Mouse (Mus musculus): ENCODE measurements around the gene Cog7. TPM values are rescaled to one million over a fixed set of nuclear protein-coding genes. Genes with fewer than 3 reads are reported as not detected.

The Cog7 gene
- polyA plus RNA-seq, 1 experiment from 2014 or later = 19.9 TPM

DNA sequence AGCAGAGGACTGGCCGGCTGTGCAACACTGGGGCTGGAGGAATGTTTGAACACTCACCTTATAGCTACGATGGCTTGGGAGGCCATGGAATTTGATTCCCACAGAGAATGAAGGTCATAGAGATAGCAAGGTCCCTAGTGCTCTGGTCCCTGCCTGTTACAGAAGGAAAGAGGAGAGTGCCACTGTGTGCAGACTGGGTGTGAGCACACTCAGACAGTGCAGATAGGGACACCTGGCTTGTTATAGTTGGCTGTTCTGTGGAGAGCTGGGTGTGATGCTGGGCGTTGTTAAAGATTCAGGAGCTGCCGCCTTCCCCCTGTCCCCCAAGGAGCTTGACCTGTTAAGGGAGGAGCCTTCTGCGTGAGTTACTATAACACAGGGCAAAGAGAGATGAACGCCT lies 84.8 kb downstream of the Cog7 start:
- H3K36me3 ChIP-seq (ENCODE audit: control insufficient read depth, insufficient read depth) = no peaks in the 10 kb centered on the region
- WGBS = 39% methylated on average over 6 of the region's 6 CpGs

DNA sequence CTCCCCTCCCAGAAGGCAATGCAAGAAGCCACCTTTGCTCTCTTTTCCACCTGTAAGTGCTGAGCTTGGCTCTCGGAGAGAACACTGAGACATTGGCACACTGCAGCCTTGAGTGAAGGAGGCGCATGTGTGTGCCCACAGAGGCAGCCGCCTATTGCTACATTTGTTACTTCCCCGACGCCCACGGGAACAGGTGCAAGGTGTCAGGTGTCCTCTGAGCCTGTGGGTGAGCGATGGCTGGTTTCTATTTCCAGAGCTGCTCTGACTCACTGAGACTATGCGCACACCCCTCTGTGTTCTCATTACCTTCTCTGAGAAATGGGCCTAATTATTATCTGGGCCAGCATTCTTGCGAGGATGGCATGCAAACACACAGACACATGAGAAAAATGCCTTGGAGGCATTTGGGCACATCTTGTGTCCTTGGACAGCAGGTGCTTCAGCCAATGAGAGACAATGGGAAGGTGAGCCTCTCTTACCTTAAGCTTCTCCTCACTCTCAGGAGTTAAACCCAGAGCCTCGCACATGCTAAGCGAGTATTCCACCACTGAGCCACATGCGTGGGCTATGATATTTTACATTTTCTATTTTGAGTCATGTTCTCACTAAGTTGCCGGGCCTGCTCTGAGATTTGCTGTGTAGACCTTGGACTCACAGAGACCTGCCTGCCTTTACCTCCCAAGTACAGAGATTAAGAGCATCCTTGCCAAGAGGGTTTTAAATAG lies 90.7 kb downstream of the Cog7 start:
- 81% methylated on average over 13 of the region's 13 CpGs for WGBS
- no peaks in the 10 kb centered on the region for H3K4me1 ChIP-seq (ENCODE audit: control insufficient read depth, insufficient read depth, low read length)
- H3K27me3 ChIP-seq (ENCODE audit: control insufficient read depth, insufficient read depth, low read length) = no peaks in the 10 kb centered on the region
- no peaks in the 10 kb centered on the region; the same call in 1 of the 2 replicates for H3K9me3 ChIP-seq (replicated peaks; ENCODE audit: control insufficient read depth, low read length)
- H3K27ac ChIP-seq (ENCODE audit: low read length) = no peak overlapping the region
- no peak for ATAC-seq (replicated peaks; ENCODE audit: extremely low read depth, insufficient read depth, low FRiP score)
- H3K4me2 ChIP-seq (ENCODE audit: low read depth, low read length) = no peak overlapping the region
- H3K4me3 ChIP-seq (ENCODE audit: low read length) = no peak overlapping the region
- H3K9ac ChIP-seq (ENCODE audit: low read length) = no peak overlapping the region
- H3K36me3 ChIP-seq (ENCODE audit: control insufficient read depth, insufficient read depth) = no peaks in the 10 kb centered on the region

More for the DNA sequence above, 84.8 kb downstream of the Cog7 start:
- Histone ChIP-seq H3K27ac (ENCODE audit: low read length) (no peak overlapping the region), H3K4me1 (ENCODE audit: control insufficient read depth, insufficient read depth, low read length) (no peaks in the 10 kb centered on the region), H3K4me3 (ENCODE audit: low read length) (no peak overlapping the region), H3K4me2 (ENCODE audit: low read depth, low read length) (no peak overlapping the region), H3K9ac (ENCODE audit: low read length) (no peak overlapping the region), H3K27me3 (ENCODE audit: control insufficient read depth, insufficient read depth, low read length) (peaks cover 5% of the 10 kb centered on the region), H3K9me3 (replicated peaks; ENCODE audit: control insufficient read depth, low read length) (no peaks in the 10 kb centered on the region; the same call in 1 of the 2 replicates)
- no peak for ATAC-seq (replicated peaks; ENCODE audit: extremely low read depth, insufficient read depth, low FRiP score)

DNA sequence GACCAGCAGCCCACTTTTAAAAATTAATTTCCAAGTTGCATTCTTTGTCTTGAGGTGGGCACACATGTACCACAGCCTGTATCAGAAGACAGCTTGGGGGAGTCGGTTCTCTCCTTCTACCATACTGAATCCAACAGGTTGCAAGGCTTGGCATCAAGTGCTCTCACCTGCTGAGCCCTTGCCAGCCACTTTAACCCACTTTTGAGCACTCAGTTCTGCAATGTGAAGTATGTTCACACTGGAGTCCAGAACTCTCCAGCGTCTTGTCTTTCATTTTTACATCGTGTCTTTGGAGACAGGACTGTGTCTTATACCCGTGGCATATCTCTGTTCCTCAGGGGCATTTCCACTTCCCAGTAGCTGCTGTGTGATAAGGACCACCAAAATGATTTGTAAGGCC lies 101.3 kb downstream of the Cog7 start:
- Histone ChIP-seq H3K27me3 (ENCODE audit: control insufficient read depth, insufficient read depth, low read length) (no peaks in the 10 kb centered on the region), H3K4me2 (ENCODE audit: low read depth, low read length) (no peak overlapping the region), H3K27ac (ENCODE audit: low read length) (no peak overlapping the region), H3K36me3 (ENCODE audit: control insufficient read depth, insufficient read depth) (no peaks in the 10 kb centered on the region), H3K9ac (ENCODE audit: low read length) (no peak overlapping the region), H3K4me1 (ENCODE audit: control insufficient read depth, insufficient read depth, low read length) (no peaks in the 10 kb centered on the region), H3K9me3 (replicated peaks; ENCODE audit: control insufficient read depth, low read length) (no peaks in the 10 kb centered on the region), H3K4me3 (ENCODE audit: low read length) (no peak overlapping the region)
- no peak for ATAC-seq (replicated peaks; ENCODE audit: extremely low read depth, insufficient read depth, low FRiP score)
- 57% methylated on average over 4 of the region's 4 CpGs for WGBS

DNA sequence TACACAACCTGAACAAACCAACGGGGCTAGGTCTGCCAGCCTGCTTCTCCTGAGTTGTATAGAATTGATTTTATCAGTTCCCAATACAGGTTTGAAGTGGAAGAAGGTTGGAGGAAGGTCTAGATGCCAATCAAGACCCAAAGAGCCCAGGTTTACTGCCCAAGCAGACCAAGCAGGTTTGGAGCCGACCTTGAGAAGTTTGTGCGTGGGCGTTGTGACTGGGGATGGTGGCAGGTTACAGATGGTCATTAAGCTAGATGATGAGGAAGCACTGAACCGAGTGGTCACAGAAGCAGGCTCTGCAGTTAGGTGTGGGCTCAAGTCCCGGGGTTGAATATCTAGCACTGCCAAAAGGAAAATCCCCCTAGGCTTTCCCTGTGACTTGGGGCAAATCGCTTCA lies 106.7 kb downstream of the Cog7 start:
- H3K36me3 ChIP-seq (ENCODE audit: control insufficient read depth, insufficient read depth) = no peaks in the 10 kb centered on the region
- H3K27me3 ChIP-seq (ENCODE audit: control insufficient read depth, insufficient read depth, low read length) = no peaks in the 10 kb centered on the region
- H3K9me3 ChIP-seq (replicated peaks; ENCODE audit: control insufficient read depth, low read length) = no peaks in the 10 kb centered on the region
- no peak overlapping the region for H3K9ac ChIP-seq (ENCODE audit: low read length)
- H3K4me3 ChIP-seq (ENCODE audit: low read length) = no peak overlapping the region
- 82% methylated on average over 7 of the region's 7 CpGs for WGBS
- H3K4me2 ChIP-seq (ENCODE audit: low read depth, low read length) = no peak overlapping the region
- H3K4me1 ChIP-seq (ENCODE audit: control insufficient read depth, insufficient read depth, low read length) = no peaks in the 10 kb centered on the region; the same call in 1 of the 2 replicates
- H3K27ac ChIP-seq (ENCODE audit: low read length) = no peak overlapping the region
- no peak for ATAC-seq (replicated peaks; ENCODE audit: extremely low read depth, insufficient read depth, low FRiP score)

DNA sequence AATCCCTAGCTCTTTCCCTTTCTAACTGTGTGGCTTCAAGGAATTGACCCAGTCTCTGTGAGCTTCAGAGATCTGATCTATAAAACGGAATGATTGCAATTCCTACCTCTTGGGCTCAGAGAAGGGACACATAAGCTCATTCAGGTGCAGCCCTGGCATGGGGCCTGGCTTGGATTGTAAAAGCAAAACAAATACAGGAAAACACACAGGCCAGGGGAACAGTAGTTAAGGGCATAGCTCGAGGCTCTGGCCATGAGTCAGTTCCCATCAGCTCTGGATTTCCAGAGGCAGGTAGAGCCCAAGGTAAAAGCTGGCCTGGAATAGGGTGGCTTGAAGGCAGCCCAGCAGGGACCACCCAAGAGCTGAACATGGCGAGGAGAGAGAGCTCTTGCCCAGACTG lies 107.5 kb downstream of the Cog7 start:
- no peak for ATAC-seq (replicated peaks; ENCODE audit: extremely low read depth, insufficient read depth, low FRiP score)

DNA sequence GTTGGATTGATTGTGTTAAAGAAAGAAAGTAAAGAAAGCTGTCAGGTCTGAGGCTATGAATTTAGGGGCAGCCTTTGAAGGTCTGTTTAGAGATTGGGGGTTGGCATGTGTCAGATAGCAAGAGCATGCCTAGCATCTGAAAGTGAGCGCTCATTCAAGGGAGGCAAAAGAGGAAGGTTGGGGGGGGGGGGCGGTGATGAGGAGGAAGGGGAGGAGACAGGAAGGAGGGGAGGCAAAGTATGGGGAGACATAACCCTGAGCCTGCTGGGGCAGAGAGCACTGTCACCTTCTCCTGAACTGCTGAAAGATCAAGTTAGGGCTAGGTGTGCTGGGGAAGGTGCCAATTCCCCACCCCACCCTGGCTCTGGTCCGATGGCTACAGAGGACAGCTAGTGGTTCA lies 109.9 kb downstream of the Cog7 start:
- Histone ChIP-seq H3K9me3 (replicated peaks; ENCODE audit: control insufficient read depth, low read length) (no peaks in the 10 kb centered on the region), H3K9ac (ENCODE audit: low read length) (no peak overlapping the region), H3K4me1 (ENCODE audit: control insufficient read depth, insufficient read depth, low read length) (no peaks in the 10 kb centered on the region; the same call in 1 of the 2 replicates), H3K36me3 (ENCODE audit: control insufficient read depth, insufficient read depth) (no peaks in the 10 kb centered on the region), H3K27ac (ENCODE audit: low read length) (no peak overlapping the region), H3K4me3 (ENCODE audit: low read length) (no peak overlapping the region), H3K4me2 (ENCODE audit: low read depth, low read length) (no peak overlapping the region), H3K27me3 (ENCODE audit: control insufficient read depth, insufficient read depth, low read length) (no peaks in the 10 kb centered on the region)
- WGBS = 69% methylated on average over 2 of the region's 3 CpGs
- no peak for ATAC-seq (replicated peaks; ENCODE audit: extremely low read depth, insufficient read depth, low FRiP score)

More for the DNA sequence above, 107.5 kb downstream of the Cog7 start:
- no peak overlapping the region for H3K27ac ChIP-seq (ENCODE audit: low read length)
- WGBS = 38% methylated on average over 3 of the region's 3 CpGs
- no peak overlapping the region for H3K4me2 ChIP-seq (ENCODE audit: low read depth, low read length)
- no peak overlapping the region for H3K4me3 ChIP-seq (ENCODE audit: low read length)
- no peak overlapping the region for H3K9ac ChIP-seq (ENCODE audit: low read length)
- no peaks in the 10 kb centered on the region for H3K36me3 ChIP-seq (ENCODE audit: control insufficient read depth, insufficient read depth)
- H3K27me3 ChIP-seq (ENCODE audit: control insufficient read depth, insufficient read depth, low read length) = no peaks in the 10 kb centered on the region
- no peaks in the 10 kb centered on the region for H3K9me3 ChIP-seq (replicated peaks; ENCODE audit: control insufficient read depth, low read length)
- H3K4me1 ChIP-seq (ENCODE audit: control insufficient read depth, insufficient read depth, low read length) = no peaks in the 10 kb centered on the region; the same call in 1 of the 2 replicates

DNA sequence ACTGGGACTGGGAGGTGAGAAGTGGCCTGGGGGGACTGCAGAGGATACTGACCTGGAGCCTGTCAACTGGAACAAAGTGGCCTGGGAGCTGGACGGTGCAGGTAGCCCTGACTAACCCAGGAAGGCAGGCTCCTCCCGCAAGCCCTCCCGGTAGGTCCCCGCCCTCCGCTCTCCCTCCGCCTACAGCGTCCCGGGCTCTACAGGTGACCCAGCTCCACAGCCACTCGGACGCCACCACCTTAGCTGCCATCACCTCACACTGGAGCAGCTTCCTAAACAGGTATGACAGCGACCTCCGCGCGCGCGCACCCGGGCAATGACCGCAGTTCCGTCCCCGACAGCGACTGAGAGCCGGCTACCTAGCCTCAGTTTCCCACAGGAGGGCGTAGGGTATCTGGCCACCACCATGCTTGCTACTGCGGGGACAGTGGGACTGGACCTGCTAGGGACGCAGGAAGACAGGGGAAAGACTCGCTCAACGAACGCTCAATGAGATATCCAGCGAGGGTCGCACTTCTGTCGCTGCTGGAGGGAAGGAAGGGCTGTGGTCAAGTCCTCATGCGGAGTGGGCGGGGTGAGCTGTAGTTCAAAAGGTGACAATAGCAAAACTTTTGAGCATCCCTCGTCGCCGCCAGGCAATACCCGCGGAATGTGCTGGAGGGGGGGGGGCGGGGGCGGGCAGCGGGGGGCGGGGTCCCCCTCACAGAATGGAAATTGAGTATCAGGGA lies 116.5 kb downstream of the Cog7 start, which contains the start of gene Scnn1b:
TSS of gene Scnn1b (plus strand) at position 181 of the 728 bp plus-strand sequence.
- H3K9me3 ChIP-seq (replicated peaks; ENCODE audit: control insufficient read depth, low read length) = no peaks in the 10 kb centered on the region
- peak within 1 kb of the TSS; percentile 26 for H3K4me3 ChIP-seq (ENCODE audit: low read length)
- H3K27me3 ChIP-seq (ENCODE audit: control insufficient read depth, insufficient read depth, low read length) = peaks cover 30% of the 10 kb centered on the region
- no peak within 1 kb of the TSS for H3K9ac ChIP-seq (ENCODE audit: low read length)
- H3K4me2 ChIP-seq (ENCODE audit: low read depth, low read length) = peak within 1 kb of the TSS; percentile 52; the same call in 1 of the 2 replicates
- H3K27ac ChIP-seq (ENCODE audit: low read length) = no peak within 1 kb of the TSS
- H3K4me1 ChIP-seq (ENCODE audit: control insufficient read depth, insufficient read depth, low read length) = peaks cover 3% of the 10 kb centered on the region
- WGBS = 2% methylated on average over 41 of the region's 42 CpGs
- ATAC-seq (replicated peaks; ENCODE audit: extremely low read depth, insufficient read depth, low FRiP score) = no peak
- H3K36me3 ChIP-seq (ENCODE audit: control insufficient read depth, insufficient read depth) = no peaks in the 10 kb centered on the region

DNA sequence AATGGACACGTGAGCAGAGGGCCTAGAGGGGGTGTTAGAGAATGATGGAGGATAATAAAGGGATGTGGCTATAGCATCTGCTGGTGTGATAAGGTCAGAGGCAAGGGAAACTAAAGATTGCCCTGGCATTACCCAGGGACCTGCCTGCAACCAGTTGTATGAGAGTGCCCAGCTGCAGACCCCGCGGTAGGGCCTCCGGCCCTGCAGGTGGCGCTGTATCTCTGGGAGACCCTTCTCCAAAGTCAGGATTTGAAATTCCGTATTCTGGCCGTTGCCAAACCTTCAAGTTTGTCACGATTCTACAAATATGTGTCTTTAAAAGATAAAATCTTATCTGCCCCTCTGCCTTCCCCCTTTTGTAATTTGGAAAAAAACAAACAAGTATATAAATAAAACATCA lies 122.6 kb downstream of the Cog7 start:
- Histone ChIP-seq H3K9me3 (replicated peaks; ENCODE audit: control insufficient read depth, low read length) (no peaks in the 10 kb centered on the region), H3K4me1 (ENCODE audit: control insufficient read depth, insufficient read depth, low read length) (no peaks in the 10 kb centered on the region), H3K36me3 (ENCODE audit: control insufficient read depth, insufficient read depth) (no peaks in the 10 kb centered on the region), H3K9ac (ENCODE audit: low read length) (no peak overlapping the region), H3K4me3 (ENCODE audit: low read length) (no peak overlapping the region), H3K4me2 (ENCODE audit: low read depth, low read length) (no peak overlapping the region), H3K27me3 (ENCODE audit: control insufficient read depth, insufficient read depth, low read length) (peaks cover 8% of the 10 kb centered on the region), H3K27ac (ENCODE audit: low read length) (no peak overlapping the region)
- 69% methylated on average over 8 of the region's 8 CpGs for WGBS
- no peak for ATAC-seq (replicated peaks; ENCODE audit: extremely low read depth, insufficient read depth, low FRiP score)
